Mouse (Mus musculus) liver, adult 2 months (tissue): ENCODE measurements around the gene Raver1.

Source experiments
- CTCF ChIP-seq: fragments of 200-500 bp; IDR thresholded peaks from 2 replicates; pipeline ENCODE4 v1.5.1; 2011; ENCODE audit warnings: low read depth, low read length, control low read depth
- POLR2A ChIP-seq: fragments of 200-500 bp; IDR thresholded peaks from 2 replicates; pipeline ENCODE4 v1.6.1; 2011; ENCODE audit warnings: low read length, control low read depth; ENCODE audit not compliant: insufficient read depth; ENCODE audit errors: extremely low read depth

DNA sequence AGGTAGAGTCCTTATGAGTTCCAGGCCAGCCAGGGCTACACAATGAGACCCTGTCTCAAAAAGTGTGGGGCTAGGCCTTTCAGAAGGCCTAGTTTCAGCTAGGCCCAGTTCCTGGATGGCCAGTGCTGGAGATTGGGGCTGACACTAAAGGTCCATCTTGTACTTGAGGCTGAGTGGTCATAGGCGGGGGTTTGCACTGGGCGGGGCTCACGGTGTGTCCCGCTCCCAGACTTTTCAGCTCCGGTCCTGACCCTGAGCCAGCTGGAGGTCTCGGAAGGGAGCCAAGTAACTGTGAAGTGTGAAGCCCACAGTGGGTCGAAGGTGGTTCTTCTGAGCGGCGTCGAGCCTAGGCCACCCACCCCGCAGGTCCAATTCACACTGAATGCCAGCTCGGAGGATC, 65.0 kb downstream of the Raver1 start:
- TF ChIP-seq CTCF, result no peak
- TF ChIP-seq POLR2A, result no peak
